Mouse (Mus musculus): Measurements from ENCODE around the gene Kcnh7.

DNA sequence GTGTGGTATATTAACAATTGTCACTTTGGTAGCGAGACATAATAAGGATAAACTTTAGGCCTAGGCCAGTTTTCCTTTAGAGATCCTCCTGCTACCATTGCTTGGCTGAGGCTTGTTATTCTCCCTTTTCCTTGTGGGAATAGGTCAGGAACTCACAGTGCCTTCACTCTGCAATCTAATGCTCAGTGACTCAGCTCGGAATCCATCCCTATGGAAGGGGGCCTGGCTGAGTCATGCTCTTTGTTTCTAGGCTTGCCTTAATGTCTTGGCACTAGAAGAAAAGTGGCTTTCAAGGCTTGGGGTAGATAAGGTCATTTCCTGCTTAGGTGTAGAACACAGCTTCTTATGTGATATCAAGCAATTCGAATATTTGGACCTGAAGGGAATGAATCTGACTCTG, 255.6 kb downstream of the Kcnh7 start:
- TF ChIP-seq CTCF (IDR thresholded peaks at IDR 0.05; ENCODE audit: borderline replicate concordance, insufficient read depth, low read depth, low read length) (no peak), POLR2A (IDR thresholded peaks at IDR 0.05; ENCODE audit: borderline replicate concordance, insufficient read depth, low read length) (no peak)

Data from cerebellum, adult 2 months (tissue).